Comparison of ENCODE assay signal across 19 mouse cellular contexts in the genomic region with DNA sequence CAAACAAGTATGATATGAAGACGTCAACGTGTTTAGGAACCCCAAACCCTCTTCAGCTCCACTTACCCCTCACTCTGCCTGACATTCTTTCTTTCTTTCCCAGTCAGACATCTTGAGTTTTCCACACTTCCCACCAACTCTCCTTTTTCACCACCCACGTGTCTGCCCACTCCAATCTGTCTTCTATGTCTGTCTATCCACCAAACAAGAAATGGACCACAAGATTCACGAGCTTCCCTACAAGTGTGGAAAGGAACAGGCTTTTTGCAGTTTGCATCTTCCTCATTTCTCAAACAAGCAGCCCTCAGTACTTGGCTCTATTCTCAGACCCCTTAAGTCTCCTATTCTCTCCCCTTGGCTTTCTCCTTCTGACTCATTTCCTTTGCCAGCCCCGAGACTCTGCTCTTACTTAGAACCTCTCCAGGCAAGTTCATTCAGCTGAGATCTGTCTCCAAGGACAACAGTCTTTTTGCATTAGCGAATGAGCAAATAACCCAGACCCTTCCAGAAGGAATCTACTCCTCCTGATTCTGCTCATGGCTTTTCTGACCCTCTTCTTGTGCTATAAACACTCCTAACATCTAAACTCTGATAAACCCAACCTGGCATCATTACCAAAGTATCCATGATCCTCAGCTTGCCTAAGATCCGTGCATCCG.
A peak's percentile ranks its signal among the peaks of the same experiment; 100 is the strongest.
DNase-seq lines count a peak whose midpoint lies in the region; ATAC-seq and TF ChIP-seq lines count a peak whose summit lies in the region.
"Had no signal": no experiment of that assay in that cellular context is flagged by ENCODE, and none has a peak within 500 bp of the region (broad histone marks: within the 10 kb centered on the region; RNA-seq: fewer than 3 reads in every experiment).

No protein-coding gene starts in this region.

- no peak overlapping the region for H3K4me2 ChIP-seq in forebrain, embryonic 12.5 days
- H3K4me2 ChIP-seq: kidney, embryonic 15.5 days; liver, embryonic 13.5 days; lung, embryonic 15.5 days; midbrain, embryonic 13.5 days had no signal

- no peak overlapping the region for H3K9ac ChIP-seq in forebrain, embryonic 12.5 days
- H3K9ac ChIP-seq: kidney, embryonic 15.5 days; liver, embryonic 13.5 days; lung, embryonic 15.5 days; midbrain, embryonic 13.5 days had no signal

- peak overlapping the region; percentile 15; the same call in 1 of the 2 replicates for H3K27ac ChIP-seq in left cerebral cortex, adult 2 months
- no peak overlapping the region for H3K27ac ChIP-seq in forebrain, embryonic 12.5 days
- H3K27ac ChIP-seq: kidney, embryonic 15.5 days; liver, embryonic 13.5 days; lung, embryonic 15.5 days; midbrain, embryonic 13.5 days; stomach, postnatal 0 days had no signal

- WGBS in forebrain, embryonic 12.5 days, result 84% methylated on average over 8 of the region's 8 CpGs

- peak; percentile 73 to 81 for DNase-seq in frontal cortex, postnatal 36 days (ENCODE audit: low spot score in 2 of 2)
- no peak for DNase-seq in frontal cortex, postnatal 14 days (ENCODE audit: low spot score in 2 of 2)
- DNase-seq in right cerebral cortex, adult 2 months (ENCODE audit: low spot score in 2 of 2), result peak; percentile 75 to 82
- no peak for DNase-seq in right cerebral cortex, postnatal 4 days
- DNase-seq in left cerebral cortex, adult 2 months (ENCODE audit: extremely low spot score in 1 of 2, low spot score in 2 of 2), result peak in 1 of 2 experiments; percentile 74
- DNase-seq in c-Kit-positive CD71-positive TER-119-positive erythroid progenitor cells, embryonic 14.5 days (ENCODE audit: low spot score), result no peak
- DNase-seq in ovary, postnatal 10 days (ENCODE audit: low spot score), result no peak
- DNase-seq: adrenal gland, postnatal 25 days; cerebellum, adult 8-10 months; gastrocnemius, postnatal 10 days; liver, embryonic 13.5 days; thymus, postnatal 36 days had no signal

- H3K4me1 ChIP-seq in forebrain, embryonic 12.5 days, result no peaks in the 10 kb centered on the region
- H3K4me1 ChIP-seq: liver, embryonic 13.5 days; midbrain, embryonic 13.5 days had no signal

- no peak overlapping the region for H3K4me3 ChIP-seq in left cerebral cortex, adult 2 months
- no peak overlapping the region for H3K4me3 ChIP-seq in forebrain, embryonic 12.5 days (replicated peaks)
- H3K4me3 ChIP-seq: kidney, embryonic 15.5 days; liver, embryonic 13.5 days; lung, embryonic 15.5 days; midbrain, embryonic 13.5 days had no signal

- intact Hi-C loops in left cerebral cortex, adult 2 months (cut with DNase I), result loop anchor here (1.0 to 5.0 kb wide), 2 partner anchors 72 to 129 kb away; no protein-coding TSS in a partner anchor

- no peak for ATAC-seq in forebrain, embryonic 12.5 days (ENCODE audit: low FRiP score)
- ATAC-seq: activated CD4-positive, CD25-positive, alpha-beta regulatory T cell, adult 4 months; midbrain, embryonic 13.5 days; Patski had no signal

- no peak for TF ChIP-seq CTCF in left cerebral cortex, adult 2 months (IDR thresholded peaks at IDR 0.05)

- H3K36me3 ChIP-seq in forebrain, embryonic 12.5 days (replicated peaks), result no peaks in the 10 kb centered on the region
- H3K36me3 ChIP-seq: kidney, embryonic 15.5 days; liver, embryonic 13.5 days; lung, embryonic 15.5 days; midbrain, embryonic 13.5 days had no signal

- 0 out of 2 replicates have a peak, but pooled peaks cover 3% of the 10 kb centered on the region for H3K27me3 ChIP-seq in forebrain, embryonic 12.5 days
- H3K27me3 ChIP-seq: kidney, embryonic 15.5 days; liver, embryonic 13.5 days; lung, embryonic 15.5 days; midbrain, embryonic 13.5 days; Patski had no signal

- no peaks in the 10 kb centered on the region for H3K9me3 ChIP-seq in forebrain, embryonic 12.5 days
- H3K9me3 ChIP-seq: kidney, embryonic 15.5 days; liver, embryonic 13.5 days; lung, embryonic 15.5 days; midbrain, embryonic 13.5 days had no signal

Comparison
In these comparisons a context has a peak if more than half of its experiments do, and no peak if none do; other contexts are left out.
1. DNase-seq: peak in frontal cortex, postnatal 36 days (2 of 2) and right cerebral cortex, adult 2 months (2 of 2); none in frontal cortex, postnatal 14 days (0 of 2), right cerebral cortex, postnatal 4 days (single experiment), c-Kit-positive CD71-positive TER-119-positive erythroid progenitor cells, embryonic 14.5 days (single experiment) and ovary, postnatal 10 days (single experiment).